Mouse (Mus musculus): ENCODE results near the gene Gpr137.

Gpr137 gene

GRCm38 (mm10) chr19:6972247-6972917 lies 30.1 kb upstream of the Gpr137 start:
- no peak for DNase-seq

GRCm38 (mm10) chr19:6971644-6972043 lies 29.4 kb upstream of the Gpr137 start:
- DNase-seq: no peak

- DNase-seq: no peak
Observed at GRCm38 (mm10) chr19:6970460-6971085, 28.3 kb upstream of the Gpr137 start.

- DNase-seq: peak; percentile 59
Observed at GRCm38 (mm10) chr19:6969665-6970381, 27.5 kb upstream of the Gpr137 start.

GRCm38 (mm10) chr19:6969291-6969664 lies 27.0 kb upstream of the Gpr137 start:
- no peak for DNase-seq

- DNase-seq: no peak
Observed at GRCm38 (mm10) chr19:6968491-6969271, 26.4 kb upstream of the Gpr137 start.

GRCm38 (mm10) chr19:6956461-6956860 lies 14.2 kb upstream of the Gpr137 start:
- no peak for DNase-seq

- DNase-seq: no peak
Observed at GRCm38 (mm10) chr19:6955424-6955823, 13.1 kb upstream of the Gpr137 start.

- no peak for DNase-seq
Observed at GRCm38 (mm10) chr19:6954046-6954445, 11.8 kb upstream of the Gpr137 start.

- DNase-seq: no peak
Observed at GRCm38 (mm10) chr19:6952712-6953037, 10.4 kb upstream of the Gpr137 start.

- DNase-seq: peak; percentile 67
Observed at GRCm38 (mm10) chr19:6951994-6952711, 9.9 kb upstream of the Gpr137 start.

GRCm38 (mm10) chr19:6951381-6951968 lies 9.2 kb upstream of the Gpr137 start:
- DNase-seq: peak; percentile 82

GRCm38 (mm10) chr19:6950613-6951153 lies 8.4 kb upstream of the Gpr137 start:
- peak; percentile 52 for DNase-seq

- no peak for DNase-seq
Observed at GRCm38 (mm10) chr19:6949951-6950350, 7.7 kb upstream of the Gpr137 start.

- no peak for DNase-seq
Observed at GRCm38 (mm10) chr19:6949532-6949931, 7.3 kb upstream of the Gpr137 start.

- no peak for DNase-seq
Observed at GRCm38 (mm10) chr19:6948186-6948585, 5.9 kb upstream of the Gpr137 start.

- DNase-seq: no peak
Observed at GRCm38 (mm10) chr19:6947742-6948141, 5.5 kb upstream of the Gpr137 start.

- DNase-seq: no peak
Observed at GRCm38 (mm10) chr19:6943709-6944108, 1.4 kb upstream of the Gpr137 start.

- no peak for DNase-seq
Observed at GRCm38 (mm10) chr19:6942764-6943163, 484 bp upstream of the Gpr137 start.

- DNase-seq: peak; percentile 98
Observed at GRCm38 (mm10) chr19:6941372-6942248, 670 bp downstream of the Gpr137 start, which contains the start of gene Bad. Gene Bad, plus strand, starts transcription at chr19:6941861.
